Mouse (Mus musculus): ENCODE data around the gene Snx27.
A peak's percentile ranks its signal among the peaks of the same experiment; 100 is the strongest.

Gene Snx27

GRCm38 (mm10) chr3:94476301-94477035 lies 106.0 kb downstream of the Snx27 start:
- DNase-seq, result no peak

- no peak for DNase-seq
Observed at GRCm38 (mm10) chr3:94473567-94474232, 108.8 kb downstream of the Snx27 start.

- no peak for DNase-seq
Observed at GRCm38 (mm10) chr3:94473115-94473505, 109.4 kb downstream of the Snx27 start.

- no peak for DNase-seq
Observed at GRCm38 (mm10) chr3:94472447-94473114, 109.9 kb downstream of the Snx27 start.

- DNase-seq, result no peak
Observed at GRCm38 (mm10) chr3:94468931-94469330, 113.6 kb downstream of the Snx27 start.

GRCm38 (mm10) chr3:94465632-94466430 lies 116.7 kb downstream of the Snx27 start:
- DNase-seq, result peak; percentile 73

GRCm38 (mm10) chr3:94463926-94464578 lies 118.5 kb downstream of the Snx27 start:
- peak; percentile 31 for DNase-seq

- DNase-seq, result no peak
Observed at GRCm38 (mm10) chr3:94459834-94460233, 122.7 kb downstream of the Snx27 start.

GRCm38 (mm10) chr3:94457055-94457454 lies 125.5 kb downstream of the Snx27 start:
- no peak for DNase-seq

GRCm38 (mm10) chr3:94456529-94457000 lies 126.0 kb downstream of the Snx27 start:
- DNase-seq, result peak; percentile 80

GRCm38 (mm10) chr3:94449377-94449776 lies 133.1 kb downstream of the Snx27 start:
- DNase-seq, result no peak
